Mouse (Mus musculus) limb, embryonic 12.5 days (tissue): Measurements from ENCODE around the gene Rhobtb1. TPM values are rescaled to one million over a fixed set of nuclear protein-coding genes. Genes with fewer than 3 reads are reported as not detected.

ENCODE experiments used
- ATAC-seq: fragments of 200-750 bp; cut with Nextera tagmentation; 2 replicates; pipeline ENCODE4 v1.8.0; 2017; ENCODE audit warnings: low read depth, moderate TSS enrichment; ENCODE audit not compliant: insufficient number of reproducible peaks, insufficient read depth, low FRiP score, low TSS enrichment
- H3K27ac ChIP-seq: fragments of 300-500 bp; sonication (generic); 2 replicates; pipeline ENCODE4 v1.5.1; 2016; ENCODE audit warnings: mild to moderate bottlenecking, moderate library complexity
- H3K27me3 ChIP-seq: fragments of 300-500 bp; sonication (generic); 2 replicates; pipeline ENCODE4 v1.6.1; 2016; ENCODE audit warnings: mild to moderate bottlenecking, moderate library complexity
- H3K36me3 ChIP-seq: fragments of 300-500 bp; sonication (generic); 2 replicates; pipeline ENCODE4 v1.6.1; 2016; ENCODE audit warnings: mild to moderate bottlenecking, moderate library complexity
- H3K4me1 ChIP-seq: fragments of 300-500 bp; sonication (generic); replicated peaks from 2 replicates; pipeline ENCODE4 v1.6.1; 2016
- H3K4me2 ChIP-seq: fragments of 300-500 bp; sonication (generic); 2 replicates; pipeline ENCODE4 v1.6.1; 2016; ENCODE audit warnings: mild to moderate bottlenecking, moderate library complexity
- H3K4me3 ChIP-seq: fragments of 300-500 bp; sonication (generic); replicated peaks from 2 replicates; pipeline ENCODE4 v1.5.1; 2016; ENCODE audit warnings: mild to moderate bottlenecking
- H3K9ac ChIP-seq: fragments of 300-500 bp; sonication (generic); replicated peaks from 2 replicates; pipeline ENCODE4 v1.6.1; 2016; ENCODE audit warnings: mild to moderate bottlenecking, moderate library complexity
- H3K9me3 ChIP-seq: fragments of 300-500 bp; sonication (generic); 2 replicates; pipeline ENCODE4 v1.6.1; 2016; ENCODE audit warnings: mild to moderate bottlenecking, moderate library complexity
- WGBS: fragments of 180-500 bp; shearing (Covaris S2); methylation state at CpG from one replicate; pipeline ENCODE4 v1.1.7; 2016; 5-methylcytosine and 5-hydroxymethylcytosine counted together
- polyA plus RNA-seq: library from polyadenylated mRNA; unstranded; fragments of >200 nt; fragmentation: Nextera tagmentation; extraction: Ambion mirVana; gene quantifications from 2 replicates; pipeline ENCODE4 v1.2.1, GENCODE M21; 2016

Gene Rhobtb1
- polyA plus RNA-seq, 1 experiment from 2014 or later, result 29.9 TPM

DNA sequence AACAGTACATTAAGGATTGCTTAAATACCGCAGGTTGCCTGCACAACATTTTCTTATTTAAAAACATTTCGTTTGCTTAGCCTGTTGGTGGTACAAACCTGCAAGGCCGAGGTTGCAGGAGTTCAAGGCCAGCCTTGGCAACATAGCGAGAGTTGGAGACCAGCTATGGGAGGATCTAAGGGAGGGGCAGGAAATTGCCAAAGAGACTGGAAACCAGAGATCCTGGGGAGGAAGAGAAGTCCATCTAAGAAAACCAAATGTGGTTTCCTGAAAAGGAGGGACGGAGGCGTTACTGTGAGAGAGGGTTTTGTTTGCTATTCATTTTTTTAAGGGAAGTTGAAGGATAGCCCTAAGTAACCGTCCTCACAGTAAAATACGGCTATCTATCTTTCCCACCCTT, 60.3 kb downstream of the Rhobtb1 start:
- peak overlapping the region; percentile 73 for H3K4me3 ChIP-seq
- H3K4me2 ChIP-seq, result peak overlapping the region; percentile 81
- no peaks in the 10 kb centered on the region for H3K27me3 ChIP-seq
- peaks cover 20% of the 10 kb centered on the region for H3K4me1 ChIP-seq
- peak overlapping the region; percentile 91; the same call in 1 of the 2 replicates for H3K9ac ChIP-seq
- ATAC-seq, result no peak
- peak overlapping the region; percentile 99; the same call in 1 of the 2 replicates for H3K27ac ChIP-seq
- H3K9me3 ChIP-seq, result peaks cover 3% of the 10 kb centered on the region; the same call in 1 of the 2 replicates
- WGBS, result 62% methylated on average over 8 of the region's 8 CpGs
- peaks cover 20% of the 10 kb centered on the region for H3K36me3 ChIP-seq

DNA sequence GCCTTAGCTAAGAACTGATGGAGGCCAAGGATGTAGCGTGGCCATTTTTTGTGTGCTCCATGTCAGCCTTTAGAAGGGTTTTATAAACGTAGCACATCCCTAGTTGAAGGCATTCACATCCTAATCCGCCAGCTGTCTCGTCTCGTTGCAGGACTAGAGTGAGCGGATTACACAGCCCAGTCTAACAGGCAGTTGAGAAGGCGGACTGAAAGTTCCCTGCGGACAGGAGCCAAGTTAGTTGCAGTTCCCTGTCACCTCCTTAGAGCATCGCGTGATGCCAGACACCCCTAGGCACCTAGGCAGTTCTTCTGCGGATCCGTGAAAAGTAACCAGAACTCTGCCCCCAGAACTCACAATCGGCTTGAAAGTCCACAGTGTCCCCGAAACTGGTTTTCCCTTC, 60.7 kb downstream of the Rhobtb1 start:
- Histone ChIP-seq H3K27me3 (no peaks in the 10 kb centered on the region), H3K9me3 (peaks cover 5% of the 10 kb centered on the region; the same call in 1 of the 2 replicates), H3K4me3 (peak overlapping the region; percentile 73), H3K4me1 (peaks cover 20% of the 10 kb centered on the region), H3K4me2 (peak overlapping the region; percentile 81), H3K36me3 (peaks cover 24% of the 10 kb centered on the region), H3K27ac (peak overlapping the region; percentile 99), H3K9ac (peak overlapping the region; percentile 91)
- ATAC-seq, result no peak
- 7% methylated on average over 14 of the region's 14 CpGs for WGBS

DNA sequence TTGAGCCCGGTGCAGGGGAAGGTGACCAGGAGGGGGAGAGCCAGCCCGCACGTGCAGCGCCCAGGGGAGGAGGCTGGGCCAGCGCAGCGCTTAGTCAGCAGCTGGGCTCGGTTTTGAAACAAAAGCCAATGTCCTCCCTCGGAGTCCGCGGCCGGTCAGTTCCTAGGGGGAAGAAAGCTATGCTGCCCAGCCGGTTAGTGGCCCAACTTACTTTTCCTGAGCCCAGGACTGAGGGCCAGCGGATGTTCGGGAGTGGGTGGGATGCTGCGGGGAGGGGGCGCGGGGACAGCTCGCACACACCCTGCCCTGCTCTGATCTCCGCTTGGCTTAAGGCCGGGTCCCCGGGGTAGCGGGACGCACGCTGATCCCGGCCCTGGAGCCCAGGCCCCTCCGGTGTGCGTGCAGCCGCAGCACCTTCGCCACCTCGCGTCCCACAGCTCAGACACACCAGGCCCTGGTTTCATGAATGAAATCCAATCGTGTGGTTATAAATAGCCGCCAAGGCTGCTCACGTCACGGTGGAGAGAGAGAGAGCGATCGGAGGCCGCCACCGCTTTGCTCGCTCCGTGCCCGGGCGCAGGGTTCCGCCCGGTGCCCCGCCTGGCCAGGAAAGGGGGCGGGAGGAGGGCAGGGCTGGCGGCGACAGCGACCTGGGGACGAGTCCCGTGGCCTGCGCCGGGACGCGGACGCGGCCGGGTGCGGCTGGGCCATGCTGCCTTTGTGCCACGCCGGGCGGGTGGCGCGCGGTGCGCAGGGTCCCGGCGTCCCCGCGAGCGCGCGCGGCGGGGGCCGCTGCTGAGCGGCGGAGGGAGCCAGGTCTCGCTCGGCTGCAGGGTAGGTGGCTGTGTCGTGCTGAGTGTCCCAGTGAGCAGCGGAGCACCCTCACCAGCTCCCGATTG, 61.6 kb downstream of the Rhobtb1 start, which contains the start of gene A930033H14Rik:
Gene A930033H14Rik (minus strand): TSS at position 557 of the 899 bp plus-strand sequence.
- ATAC-seq, result peak; percentile 90
- peaks cover 20% of the 10 kb centered on the region for H3K4me1 ChIP-seq
- under 1% methylated on average over 81 of the region's 84 CpGs for WGBS
- H3K4me2 ChIP-seq, result peak within 1 kb of the TSS; percentile 81
- H3K27ac ChIP-seq, result peak within 1 kb of the TSS; percentile 99
- H3K4me3 ChIP-seq, result peak within 1 kb of the TSS; percentile 73
- H3K27me3 ChIP-seq, result no peaks in the 10 kb centered on the region
- peaks cover 5% of the 10 kb centered on the region; the same call in 1 of the 2 replicates for H3K9me3 ChIP-seq
- peaks cover 32% of the 10 kb centered on the region for H3K36me3 ChIP-seq
- H3K9ac ChIP-seq, result peak within 1 kb of the TSS; percentile 91

DNA sequence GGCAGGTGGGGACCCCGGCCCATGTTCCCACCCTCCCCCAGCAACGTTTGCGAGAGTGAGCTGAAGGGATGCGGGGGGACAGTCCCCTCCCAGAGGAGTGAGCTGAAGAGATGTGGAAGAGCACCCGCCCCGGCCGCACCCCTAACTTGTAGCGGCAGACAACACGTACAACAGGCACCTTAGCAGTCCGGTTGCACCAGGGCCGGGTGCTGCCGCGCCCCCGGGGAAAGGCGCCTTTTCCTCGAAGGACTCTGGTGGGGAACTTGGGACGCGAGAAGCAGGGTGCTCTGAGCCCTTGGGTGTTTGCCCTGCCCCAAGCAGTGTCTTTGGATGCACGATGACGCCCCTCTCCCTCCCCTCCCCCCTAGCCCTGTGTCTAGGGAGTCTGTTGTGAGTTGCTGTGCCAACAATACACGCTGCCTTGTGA, 62.2 kb downstream of the Rhobtb1 start:
- Histone ChIP-seq H3K36me3 (peaks cover 39% of the 10 kb centered on the region), H3K27me3 (no peaks in the 10 kb centered on the region), H3K4me1 (peaks cover 20% of the 10 kb centered on the region), H3K9me3 (peaks cover 5% of the 10 kb centered on the region; the same call in 1 of the 2 replicates), H3K4me3 (peak overlapping the region; percentile 73), H3K27ac (peak overlapping the region; percentile 99), H3K4me2 (peak overlapping the region; percentile 81), H3K9ac (peak overlapping the region; percentile 91)
- ATAC-seq, result peak; percentile 55; the same call in 1 of the 2 replicates
- under 1% methylated on average over 21 of the region's 21 CpGs for WGBS

DNA sequence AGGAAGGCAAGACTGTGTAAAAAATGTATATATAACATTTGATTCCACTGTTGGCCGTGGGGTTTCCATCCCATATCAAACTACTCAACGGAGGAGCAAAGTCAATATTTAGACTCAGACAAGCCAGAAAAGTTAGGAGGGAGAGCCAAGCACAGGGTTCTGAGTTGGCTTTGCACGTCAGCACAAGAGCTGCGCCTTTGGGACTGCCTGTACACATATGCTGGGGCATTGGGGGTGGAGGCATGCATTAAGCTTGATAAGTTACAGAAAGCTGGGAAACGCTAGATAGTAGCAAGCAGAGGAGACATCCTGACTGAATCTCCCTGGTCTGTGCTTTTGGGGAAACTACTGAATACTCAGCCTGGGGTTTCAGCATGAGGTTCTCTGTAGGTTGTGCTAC, 62.8 kb downstream of the Rhobtb1 start:
- no peak for ATAC-seq
- Histone ChIP-seq H3K4me1 (peaks cover 20% of the 10 kb centered on the region), H3K4me2 (peak overlapping the region; percentile 81), H3K9me3 (peaks cover 5% of the 10 kb centered on the region; the same call in 1 of the 2 replicates), H3K36me3 (peaks cover 44% of the 10 kb centered on the region), H3K4me3 (peak overlapping the region; percentile 73), H3K9ac (peak overlapping the region; percentile 91), H3K27ac (peak overlapping the region; percentile 99), H3K27me3 (no peaks in the 10 kb centered on the region)
- WGBS, result 32% methylated on average over 5 of the region's 5 CpGs

DNA sequence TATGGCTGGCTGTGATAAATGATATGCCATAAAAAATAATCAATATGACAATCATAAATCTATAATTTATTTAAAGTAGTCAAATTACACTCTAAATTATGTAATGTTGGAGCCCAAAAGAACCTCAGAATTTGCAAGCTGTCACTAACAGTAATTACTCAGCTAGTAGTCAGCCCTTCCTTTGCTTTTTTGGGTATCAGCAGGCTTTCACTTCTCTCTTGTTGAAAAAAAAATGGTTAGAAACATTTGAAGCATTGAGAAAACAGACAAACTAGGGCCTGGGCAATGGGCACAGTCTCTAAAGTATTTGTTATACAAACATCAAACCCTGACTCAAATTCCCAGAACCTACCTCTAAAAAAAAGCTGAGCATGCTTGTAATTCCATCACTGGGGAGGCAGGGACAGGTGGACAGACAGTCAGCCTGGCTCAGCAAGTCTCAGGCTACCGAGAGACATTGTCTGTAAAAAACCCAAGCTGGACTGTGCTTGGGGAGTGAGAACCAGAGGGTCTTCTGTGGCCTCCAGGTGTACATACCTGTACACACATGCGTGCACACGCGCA, 66.0 kb downstream of the Rhobtb1 start:
- Histone ChIP-seq H3K4me2 (no peak overlapping the region), H3K36me3 (peaks cover 54% of the 10 kb centered on the region), H3K4me1 (peaks cover 11% of the 10 kb centered on the region), H3K9me3 (peaks cover 5% of the 10 kb centered on the region; the same call in 1 of the 2 replicates), H3K27ac (no peak overlapping the region), H3K27me3 (no peaks in the 10 kb centered on the region), H3K4me3 (no peak overlapping the region), H3K9ac (no peak overlapping the region)
- WGBS, result 93% methylated on average over 4 of the region's 4 CpGs
- no peak for ATAC-seq

DNA sequence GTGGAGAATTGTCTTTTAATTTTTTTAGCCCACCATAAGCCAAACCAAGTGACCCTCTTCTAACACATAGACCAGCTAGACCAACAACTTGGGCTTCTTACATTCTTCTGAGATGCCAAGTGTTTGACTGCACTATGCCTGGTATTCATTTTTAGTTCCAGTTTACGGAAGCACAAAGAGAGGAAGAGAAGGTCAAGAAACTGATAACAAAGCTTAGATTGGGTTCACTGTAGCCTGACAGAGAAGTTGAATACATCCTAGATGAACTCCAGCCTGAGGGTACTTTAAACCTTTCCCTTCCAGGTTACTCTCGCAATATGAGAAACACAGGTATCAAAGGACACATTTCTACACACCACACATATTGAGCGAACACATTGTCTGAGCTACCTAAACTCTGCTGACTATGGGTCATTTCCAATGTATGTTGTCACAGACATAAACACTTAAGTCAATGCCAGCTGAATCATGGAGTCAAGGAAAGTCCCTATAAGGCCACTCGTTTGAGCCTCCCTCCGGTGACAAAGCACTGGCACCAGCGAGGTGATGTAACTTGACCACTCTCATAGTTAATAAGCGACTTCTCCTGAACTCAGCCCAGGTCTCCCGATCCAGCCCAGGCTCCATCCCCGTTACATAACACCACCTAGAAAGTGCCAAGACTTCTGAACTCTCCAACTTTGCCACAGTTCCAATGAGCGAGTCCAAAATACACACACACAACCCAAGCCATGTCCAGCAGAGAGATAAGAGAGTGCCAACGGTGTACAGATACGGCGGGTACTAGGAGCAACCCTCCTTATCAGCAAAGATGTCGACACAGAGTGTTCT, 67.4 kb downstream of the Rhobtb1 start:
- Histone ChIP-seq H3K27me3 (no peaks in the 10 kb centered on the region), H3K36me3 (peaks cover 66% of the 10 kb centered on the region), H3K27ac (no peak overlapping the region), H3K4me2 (no peak overlapping the region), H3K4me3 (no peak overlapping the region), H3K9ac (no peak overlapping the region), H3K9me3 (peaks cover 5% of the 10 kb centered on the region; the same call in 1 of the 2 replicates), H3K4me1 (peaks cover 10% of the 10 kb centered on the region)
- ATAC-seq, result no peak
- 87% methylated on average over 14 of the region's 14 CpGs for WGBS

DNA sequence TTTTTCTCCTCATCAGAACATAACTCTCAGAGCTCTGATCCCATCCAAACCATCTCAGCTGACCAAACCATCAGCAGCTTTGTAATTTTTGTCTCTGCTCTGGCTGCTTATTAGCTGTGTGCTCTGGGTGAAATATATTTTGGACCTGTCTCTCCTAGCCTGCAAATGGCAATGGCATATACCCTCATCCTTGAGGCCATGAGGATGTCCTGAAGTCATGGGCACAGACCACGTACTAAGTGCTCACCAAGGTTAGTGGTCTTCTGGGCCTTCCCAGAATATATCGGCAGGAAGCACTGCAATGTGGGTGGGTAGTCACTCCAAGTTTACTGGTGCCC, 68.0 kb downstream of the Rhobtb1 start:
- Histone ChIP-seq H3K4me3 (no peak overlapping the region), H3K36me3 (peaks cover 66% of the 10 kb centered on the region), H3K27ac (no peak overlapping the region), H3K9ac (no peak overlapping the region), H3K4me1 (peaks cover 4% of the 10 kb centered on the region), H3K9me3 (peaks cover 5% of the 10 kb centered on the region; the same call in 1 of the 2 replicates), H3K27me3 (no peaks in the 10 kb centered on the region), H3K4me2 (no peak overlapping the region)
- no peak for ATAC-seq
- 92% methylated on average over 2 of the region's 2 CpGs for WGBS

DNA sequence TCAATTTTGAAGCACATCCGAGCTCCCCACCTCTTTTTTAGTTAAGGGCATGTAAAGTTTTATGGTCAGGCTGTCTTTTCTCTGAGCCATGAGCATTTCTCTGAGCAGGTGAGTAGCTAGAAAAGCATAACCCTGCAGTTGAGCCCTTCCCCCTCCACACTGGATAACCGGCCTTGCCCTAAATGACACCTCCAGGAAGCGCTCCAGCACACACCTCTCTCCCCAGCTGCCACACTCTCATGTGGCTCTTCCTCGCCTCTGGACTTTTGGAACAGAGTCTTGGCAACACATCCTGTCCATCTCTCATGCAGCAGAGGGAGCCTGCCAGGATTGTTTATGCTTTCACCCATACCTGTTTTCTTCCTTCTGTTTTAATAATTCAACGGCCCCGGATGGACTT, 69.1 kb downstream of the Rhobtb1 start:
- H3K4me3 ChIP-seq, result no peak overlapping the region
- no peak overlapping the region for H3K27ac ChIP-seq
- H3K9me3 ChIP-seq, result peaks cover 5% of the 10 kb centered on the region; the same call in 1 of the 2 replicates
- H3K4me1 ChIP-seq, result no peaks in the 10 kb centered on the region
- no peaks in the 10 kb centered on the region for H3K27me3 ChIP-seq
- peaks cover 72% of the 10 kb centered on the region for H3K36me3 ChIP-seq
- H3K4me2 ChIP-seq, result no peak overlapping the region
- no peak overlapping the region for H3K9ac ChIP-seq
- WGBS, result 74% methylated on average over 6 of the region's 6 CpGs
- no peak for ATAC-seq

DNA sequence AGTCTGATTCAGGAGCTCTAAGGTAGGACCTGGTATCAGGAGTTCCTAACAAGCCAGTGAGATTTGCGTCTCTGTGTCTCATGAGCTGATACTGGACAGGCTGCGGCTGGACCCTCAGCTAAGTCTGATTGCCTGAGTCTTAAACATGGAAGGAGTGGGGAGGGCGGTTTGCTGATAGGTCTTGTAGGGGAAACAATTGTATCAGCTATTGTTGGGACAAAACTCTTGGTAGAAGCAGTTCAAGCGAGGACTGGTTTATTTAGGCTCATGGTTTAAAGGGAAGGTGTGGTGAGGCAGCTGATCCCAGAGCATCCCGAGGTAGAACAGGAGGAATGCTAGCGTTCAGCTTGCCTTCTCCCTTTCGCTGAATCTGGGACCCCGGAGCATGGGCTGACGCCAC, 69.9 kb downstream of the Rhobtb1 start:
- H3K4me3 ChIP-seq, result no peak overlapping the region
- H3K9ac ChIP-seq, result no peak overlapping the region
- H3K36me3 ChIP-seq, result peaks cover 69% of the 10 kb centered on the region
- H3K9me3 ChIP-seq, result peaks cover 5% of the 10 kb centered on the region; the same call in 1 of the 2 replicates
- 90% methylated on average over 9 of the region's 9 CpGs for WGBS
- H3K4me1 ChIP-seq, result no peaks in the 10 kb centered on the region
- no peak overlapping the region for H3K27ac ChIP-seq
- H3K27me3 ChIP-seq, result no peaks in the 10 kb centered on the region
- no peak for ATAC-seq
- no peak overlapping the region for H3K4me2 ChIP-seq
